Mouse (Mus musculus): ENCODE measurements at regions not wholly inside any gene's neighbourhood (a gene's known extent, or its start where the extent isn't known, plus 50 kb on each side); places are given as distances from the start of the nearest gene placed in this dataset.

DNA sequence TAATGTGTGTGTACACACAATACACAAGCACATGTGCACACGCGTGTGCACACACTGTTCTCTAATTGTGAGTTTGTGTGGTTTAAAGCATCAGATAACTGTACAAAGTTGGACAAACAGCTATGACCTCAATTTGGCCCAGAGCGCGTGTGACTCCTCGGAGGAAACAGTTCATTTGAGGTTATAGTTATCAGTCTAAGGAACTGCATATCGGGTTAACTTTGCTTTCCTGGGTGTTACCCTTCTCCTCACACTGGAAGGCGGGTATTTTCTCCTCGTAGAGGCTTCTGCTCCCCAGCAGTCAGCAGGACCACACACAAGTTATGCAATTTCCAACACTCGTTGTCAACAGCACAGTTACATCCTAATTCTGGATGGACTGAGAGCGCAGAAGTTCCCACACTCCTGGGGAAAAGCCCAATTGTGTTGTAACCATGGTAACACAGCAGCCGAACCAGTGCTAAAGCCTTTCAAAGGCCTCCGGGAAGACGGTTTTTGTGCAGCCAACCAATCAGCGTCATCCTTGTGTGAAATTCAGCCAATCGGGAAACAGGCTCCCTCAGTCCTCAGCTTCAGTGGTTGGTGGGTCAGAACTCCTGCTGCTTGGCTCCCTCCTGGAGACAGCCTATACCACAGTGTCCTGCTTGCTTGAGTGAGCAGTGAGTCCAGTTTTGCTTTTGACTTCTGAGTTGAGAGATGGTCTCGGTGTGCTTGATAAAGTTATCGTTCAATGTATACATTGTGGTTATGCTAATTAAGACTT is 198.6 kb upstream of the Hs6st1 start:
- H3K27ac ChIP-seq (ENCODE audit: low read depth, low read length) = peak overlapping the region; percentile 77
- DNase-seq (ENCODE audit: low spot score, missing footprints) (peak; percentile 98), ATAC-seq (ENCODE audit: low FRiP score) (peak; percentile 99)
- no peak overlapping the region for H3K9ac ChIP-seq (ENCODE audit: low read length)
- H3K4me3 ChIP-seq (ENCODE audit: low read depth, low read length) = no peak overlapping the region
- no peaks in the 10 kb centered on the region for H3K27me3 ChIP-seq (ENCODE audit: control insufficient read depth, insufficient read depth, low read length)
- no peaks in the 10 kb centered on the region for H3K36me3 ChIP-seq (ENCODE audit: control insufficient read depth, insufficient read depth, low read length)
- H3K9me3 ChIP-seq (ENCODE audit: control insufficient read depth, low read length) = no peaks in the 10 kb centered on the region
- peak overlapping the region; percentile 24; the same call in 1 of the 2 replicates for H3K4me2 ChIP-seq
- H3K4me1 ChIP-seq (ENCODE audit: control insufficient read depth, insufficient read depth, low read length) = peaks cover 11% of the 10 kb centered on the region
- 24% methylated on average over 17 of the region's 17 CpGs for WGBS

DNA sequence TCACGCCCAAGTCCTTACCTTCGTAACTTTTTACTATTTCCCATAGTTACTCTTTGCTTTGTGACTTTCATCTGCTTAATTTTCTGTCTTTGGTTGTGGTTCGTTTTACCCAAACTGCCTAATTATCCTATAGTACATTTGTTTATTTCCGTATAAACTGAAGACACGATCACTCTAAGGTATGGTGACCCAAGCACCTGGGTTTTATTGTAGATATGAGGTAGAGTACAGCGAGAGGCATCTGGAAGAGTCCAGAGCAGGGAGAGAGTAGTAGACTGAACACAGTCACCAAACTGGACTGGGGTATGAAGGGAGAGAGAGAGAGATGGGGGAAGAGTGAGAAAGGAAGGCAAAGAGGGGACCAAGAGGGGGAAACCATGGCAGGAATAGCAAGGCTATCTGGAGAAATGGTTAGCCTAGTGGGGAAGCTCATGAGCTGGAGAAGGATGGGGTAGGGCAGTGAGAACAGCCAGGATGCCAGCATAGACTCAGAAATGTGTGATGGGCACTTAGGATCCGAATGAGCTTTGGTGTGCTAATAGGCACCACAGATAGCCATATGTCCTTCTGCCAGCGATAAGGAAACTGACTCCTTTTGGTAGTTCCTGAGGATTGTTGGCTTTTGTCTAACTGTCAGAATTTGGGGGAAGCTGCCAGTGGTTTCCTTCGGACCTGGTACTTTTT is 197.9 kb upstream of the Hs6st1 start:
- peak; percentile 20 for ATAC-seq (ENCODE audit: low FRiP score)
- no peak for DNase-seq (ENCODE audit: low spot score, missing footprints)
- Histone ChIP-seq H3K36me3 (ENCODE audit: control insufficient read depth, insufficient read depth, low read length) (no peaks in the 10 kb centered on the region), H3K27ac (ENCODE audit: low read depth, low read length) (no peak overlapping the region), H3K9me3 (ENCODE audit: control insufficient read depth, low read length) (no peaks in the 10 kb centered on the region), H3K4me2 (peak overlapping the region; percentile 15; the same call in 1 of the 2 replicates), H3K4me1 (ENCODE audit: control insufficient read depth, insufficient read depth, low read length) (peaks cover 11% of the 10 kb centered on the region), H3K9ac (ENCODE audit: low read length) (no peak overlapping the region), H3K4me3 (ENCODE audit: low read depth, low read length) (no peak overlapping the region), H3K27me3 (ENCODE audit: control insufficient read depth, insufficient read depth, low read length) (no peaks in the 10 kb centered on the region)
- WGBS = 60% methylated on average over 9 of the region's 9 CpGs

GRCm38 (mm10) chr1:35873038-35873437 is 195.2 kb upstream of the Hs6st1 start:
- no peaks in the 10 kb centered on the region for H3K9me3 ChIP-seq (ENCODE audit: control insufficient read depth, low read length)
- DNase-seq (ENCODE audit: low spot score, missing footprints) (no peak), ATAC-seq (ENCODE audit: low FRiP score) (no peak)
- H3K9ac ChIP-seq (ENCODE audit: low read length) = no peak overlapping the region
- no peak overlapping the region for H3K4me3 ChIP-seq (ENCODE audit: low read depth, low read length)
- no peaks in the 10 kb centered on the region for H3K27me3 ChIP-seq (ENCODE audit: control insufficient read depth, insufficient read depth, low read length)
- H3K4me1 ChIP-seq (ENCODE audit: control insufficient read depth, insufficient read depth, low read length) = peaks cover 11% of the 10 kb centered on the region
- no peak overlapping the region for H3K27ac ChIP-seq (ENCODE audit: low read depth, low read length)
- no peaks in the 10 kb centered on the region for H3K36me3 ChIP-seq (ENCODE audit: control insufficient read depth, insufficient read depth, low read length)
- WGBS = 94% methylated on average over 2 of the region's 2 CpGs
- H3K4me2 ChIP-seq = no peak overlapping the region

- 74% methylated on average over 11 of the region's 11 CpGs for WGBS
- Histone ChIP-seq H3K4me1 (ENCODE audit: control insufficient read depth, insufficient read depth, low read length) (peaks cover 2% of the 10 kb centered on the region), H3K27ac (ENCODE audit: low read depth, low read length) (no peak overlapping the region), H3K9ac (ENCODE audit: low read length) (no peak overlapping the region), H3K4me2 (no peak overlapping the region), H3K27me3 (ENCODE audit: control insufficient read depth, insufficient read depth, low read length) (no peaks in the 10 kb centered on the region), H3K9me3 (ENCODE audit: control insufficient read depth, low read length) (no peaks in the 10 kb centered on the region), H3K4me3 (ENCODE audit: low read depth, low read length) (no peak overlapping the region), H3K36me3 (ENCODE audit: control insufficient read depth, insufficient read depth, low read length) (no peaks in the 10 kb centered on the region)
- ATAC-seq (ENCODE audit: low FRiP score) (no peak), DNase-seq (ENCODE audit: low spot score, missing footprints) (no peak)
Measured at GRCm38 (mm10) chr1:35875210-35875811, 192.9 kb upstream of the Hs6st1 start.

DNA sequence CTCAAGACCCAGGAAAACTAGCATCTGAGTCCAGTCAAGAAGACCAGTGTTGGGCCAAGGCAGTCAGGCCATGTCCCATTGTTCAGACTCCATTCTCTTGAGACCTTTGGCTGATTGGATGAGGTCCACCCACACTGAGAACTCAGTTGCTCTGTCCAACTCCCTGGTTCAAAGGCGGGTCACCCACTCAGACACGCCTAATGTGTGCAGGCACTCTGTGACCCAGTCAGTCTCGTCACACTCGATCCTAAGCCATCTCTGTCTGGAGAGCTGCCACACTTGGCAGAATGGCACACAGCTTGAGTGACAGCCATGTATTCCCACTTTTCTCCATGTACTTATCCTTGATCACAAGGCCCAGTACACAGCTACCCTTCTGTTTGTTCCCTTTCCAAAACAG is 189.8 kb upstream of the Hs6st1 start:
- H3K4me3 ChIP-seq (ENCODE audit: low read depth, low read length) = no peak overlapping the region
- DNase-seq (ENCODE audit: low spot score, missing footprints) = no peak
- no peaks in the 10 kb centered on the region for H3K4me1 ChIP-seq (ENCODE audit: control insufficient read depth, insufficient read depth, low read length)
- H3K9ac ChIP-seq (ENCODE audit: low read length) = no peak overlapping the region
- H3K9me3 ChIP-seq (ENCODE audit: control insufficient read depth, low read length) = no peaks in the 10 kb centered on the region
- 90% methylated on average over 4 of the region's 4 CpGs for WGBS
- no peaks in the 10 kb centered on the region for H3K27me3 ChIP-seq (ENCODE audit: control insufficient read depth, insufficient read depth, low read length)
- ATAC-seq (ENCODE audit: low FRiP score) = no peak
- no peaks in the 10 kb centered on the region for H3K36me3 ChIP-seq (ENCODE audit: control insufficient read depth, insufficient read depth, low read length)
- H3K4me2 ChIP-seq = no peak overlapping the region
- H3K27ac ChIP-seq (ENCODE audit: low read depth, low read length) = no peak overlapping the region

DNA sequence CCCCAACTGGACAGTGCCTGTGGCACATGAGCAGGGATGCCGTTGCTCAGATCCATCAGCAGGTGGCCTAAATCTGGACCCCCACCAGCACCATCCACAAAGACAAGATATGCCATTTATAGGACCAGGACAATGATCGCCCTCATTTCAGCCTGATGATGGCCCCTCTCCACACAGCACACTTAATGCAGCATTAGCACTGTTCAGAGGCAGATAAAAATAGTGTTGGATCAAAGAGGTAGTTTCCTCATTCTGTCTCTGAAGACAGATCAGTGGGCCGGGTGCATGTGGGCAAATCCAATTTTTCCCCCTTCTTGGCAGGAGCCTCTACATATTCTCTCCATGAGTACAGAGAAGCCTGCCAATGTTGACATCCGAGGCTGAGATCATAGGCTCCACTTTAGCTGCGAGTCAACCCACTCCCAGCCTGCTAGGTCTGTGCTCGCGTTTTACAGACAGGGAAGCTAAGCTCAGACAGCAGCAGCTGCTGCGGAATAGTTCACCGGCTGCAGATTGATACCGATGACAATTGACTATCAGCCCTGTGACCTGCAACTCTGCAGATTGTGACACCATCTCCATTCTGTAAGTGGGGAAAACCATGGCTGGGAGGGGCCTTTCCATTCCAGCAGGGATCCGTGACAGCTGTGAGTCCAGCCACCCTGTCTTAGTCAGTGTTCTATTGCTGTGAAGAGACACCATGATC is 188.7 kb upstream of the Hs6st1 start:
- ATAC-seq (ENCODE audit: low FRiP score) (no peak), DNase-seq (ENCODE audit: low spot score, missing footprints) (peak; percentile 82)
- no peak overlapping the region for H3K27ac ChIP-seq (ENCODE audit: low read depth, low read length)
- WGBS = 80% methylated on average over 11 of the region's 11 CpGs
- no peaks in the 10 kb centered on the region for H3K4me1 ChIP-seq (ENCODE audit: control insufficient read depth, insufficient read depth, low read length)
- H3K4me3 ChIP-seq (ENCODE audit: low read depth, low read length) = no peak overlapping the region
- H3K9ac ChIP-seq (ENCODE audit: low read length) = no peak overlapping the region
- no peaks in the 10 kb centered on the region for H3K27me3 ChIP-seq (ENCODE audit: control insufficient read depth, insufficient read depth, low read length)
- H3K36me3 ChIP-seq (ENCODE audit: control insufficient read depth, insufficient read depth, low read length) = no peaks in the 10 kb centered on the region
- no peak overlapping the region for H3K4me2 ChIP-seq
- H3K9me3 ChIP-seq (ENCODE audit: control insufficient read depth, low read length) = no peaks in the 10 kb centered on the region

DNA sequence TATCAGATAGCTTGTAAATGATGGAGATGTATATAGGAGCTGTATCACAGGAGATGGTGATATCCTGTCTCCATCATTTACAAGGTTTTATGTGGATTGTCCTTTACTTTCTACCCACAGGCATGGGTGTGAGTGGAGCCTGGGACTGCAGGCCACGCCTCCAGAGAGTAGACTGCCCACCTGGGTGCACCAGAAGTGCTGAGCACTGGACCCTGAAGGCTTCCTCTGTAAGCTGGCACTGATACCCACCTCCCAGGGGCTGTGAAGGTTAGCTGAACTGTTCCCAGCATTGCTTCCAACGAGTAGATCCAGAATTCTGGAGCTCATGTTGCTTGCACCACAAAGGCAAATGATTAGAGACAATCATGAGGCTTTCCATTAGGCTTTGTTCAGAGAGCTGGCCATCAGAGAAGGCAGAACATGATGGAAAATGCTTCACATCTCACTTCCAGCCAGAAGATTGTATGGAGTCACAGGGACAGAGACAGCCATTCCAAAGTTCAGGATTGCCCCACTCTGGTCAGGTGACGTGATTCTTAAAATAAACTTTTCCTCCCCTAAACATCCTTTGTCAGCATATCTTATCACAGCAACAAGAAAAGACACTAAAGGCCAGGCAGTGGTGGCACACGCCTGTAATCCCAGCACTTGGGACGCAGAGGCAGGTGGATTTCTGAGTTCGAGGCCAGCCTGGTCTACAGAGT is 187.5 kb upstream of the Hs6st1 start:
- no peaks in the 10 kb centered on the region for H3K4me1 ChIP-seq (ENCODE audit: control insufficient read depth, insufficient read depth, low read length)
- no peak overlapping the region for H3K27ac ChIP-seq (ENCODE audit: low read depth, low read length)
- H3K27me3 ChIP-seq (ENCODE audit: control insufficient read depth, insufficient read depth, low read length) = no peaks in the 10 kb centered on the region
- no peak for ATAC-seq (ENCODE audit: low FRiP score)
- no peaks in the 10 kb centered on the region for H3K9me3 ChIP-seq (ENCODE audit: control insufficient read depth, low read length)
- H3K36me3 ChIP-seq (ENCODE audit: control insufficient read depth, insufficient read depth, low read length) = no peaks in the 10 kb centered on the region
- H3K9ac ChIP-seq (ENCODE audit: low read length) = no peak overlapping the region
- no peak overlapping the region for H3K4me2 ChIP-seq
- no peak overlapping the region for H3K4me3 ChIP-seq (ENCODE audit: low read depth, low read length)
- 84% methylated on average over 6 of the region's 6 CpGs for WGBS
- no peak for DNase-seq (ENCODE audit: low spot score, missing footprints)

DNA sequence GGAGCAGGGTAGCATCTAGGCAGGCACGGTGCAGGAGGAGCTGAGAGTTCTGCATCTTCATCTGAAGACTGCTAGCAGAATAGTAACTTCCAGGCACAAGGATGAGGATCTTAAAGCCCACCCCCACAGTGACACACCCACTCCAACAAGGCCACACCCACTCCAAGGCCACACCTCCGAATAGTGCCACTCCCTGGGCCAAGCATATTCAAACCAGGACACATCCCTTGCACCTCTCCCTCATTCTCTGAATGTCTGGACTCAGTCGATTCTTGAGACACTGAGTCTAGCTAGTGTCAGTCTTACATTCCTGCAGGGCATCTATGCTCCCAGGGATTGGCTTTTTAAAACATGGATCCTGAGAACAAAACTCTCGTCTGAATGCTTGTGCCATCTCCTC is 186.7 kb upstream of the Hs6st1 start:
- no peaks in the 10 kb centered on the region for H3K4me1 ChIP-seq (ENCODE audit: control insufficient read depth, insufficient read depth, low read length)
- H3K36me3 ChIP-seq (ENCODE audit: control insufficient read depth, insufficient read depth, low read length) = no peaks in the 10 kb centered on the region
- no peak overlapping the region for H3K27ac ChIP-seq (ENCODE audit: low read depth, low read length)
- WGBS = 83% methylated on average over 4 of the region's 4 CpGs
- ATAC-seq (ENCODE audit: low FRiP score) (no peak), DNase-seq (ENCODE audit: low spot score, missing footprints) (no peak)
- no peak overlapping the region for H3K4me2 ChIP-seq
- no peak overlapping the region for H3K4me3 ChIP-seq (ENCODE audit: low read depth, low read length)
- H3K9me3 ChIP-seq (ENCODE audit: control insufficient read depth, low read length) = no peaks in the 10 kb centered on the region
- H3K9ac ChIP-seq (ENCODE audit: low read length) = no peak overlapping the region
- H3K27me3 ChIP-seq (ENCODE audit: control insufficient read depth, insufficient read depth, low read length) = no peaks in the 10 kb centered on the region
